Mouse (Mus musculus): Measurements from ENCODE around the gene Ifih1. TPM values are rescaled to one million over a fixed set of nuclear protein-coding genes. Genes with fewer than 3 reads are reported as not detected.

Gene Ifih1
- polyA plus RNA-seq (2012; ENCODE audit: insufficient read depth, insufficient read length, missing spikeins): 4.4 and 6.1 TPM in 2 replicates

DNA sequence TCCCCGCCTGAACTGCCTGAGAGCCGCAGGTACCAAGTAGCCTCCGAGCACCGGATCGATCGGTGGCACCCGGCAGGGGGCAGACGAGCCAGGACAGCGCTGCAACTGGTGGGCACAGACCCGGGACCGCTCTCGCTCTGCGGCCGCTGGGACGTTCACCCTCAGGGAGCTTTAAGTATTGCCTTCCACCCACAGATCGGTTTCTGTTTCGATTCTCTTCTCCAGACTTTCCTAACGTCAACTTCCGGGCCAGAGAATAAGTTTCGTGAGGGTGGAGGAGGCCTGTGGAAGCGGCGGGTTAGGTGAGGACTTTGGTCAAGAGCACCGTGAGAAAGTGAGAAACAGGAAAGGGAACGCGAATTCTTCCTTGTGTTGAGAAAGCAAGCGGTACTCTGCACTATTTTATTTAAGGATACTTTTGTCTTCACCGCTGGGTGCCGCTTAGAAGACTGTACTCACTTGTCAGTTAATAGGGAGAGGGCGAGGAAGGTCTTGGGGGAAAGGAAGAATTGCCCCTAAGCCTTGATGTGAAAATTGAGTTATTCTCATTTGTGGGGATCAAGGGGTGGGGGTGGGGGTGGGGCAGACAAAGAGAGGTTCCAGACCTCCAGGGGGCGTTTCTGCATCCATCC, at the start of gene Ifih1:
Gene Ifih1 (minus strand): TSS at position 242 of the 632 bp plus-strand sequence.
- H3K27ac ChIP-seq (replicated peaks; ENCODE audit: low read depth, low read length): peak within 1 kb of the TSS; percentile 80
- peak within 1 kb of the TSS; percentile 84 for H3K4me3 ChIP-seq (ENCODE audit: insufficient read depth, low read depth, low read length)
- H3K4me1 ChIP-seq (ENCODE audit: control insufficient read depth, insufficient read depth, insufficient read length, low read length): peaks cover 10% of the 10 kb centered on the region

DNA sequence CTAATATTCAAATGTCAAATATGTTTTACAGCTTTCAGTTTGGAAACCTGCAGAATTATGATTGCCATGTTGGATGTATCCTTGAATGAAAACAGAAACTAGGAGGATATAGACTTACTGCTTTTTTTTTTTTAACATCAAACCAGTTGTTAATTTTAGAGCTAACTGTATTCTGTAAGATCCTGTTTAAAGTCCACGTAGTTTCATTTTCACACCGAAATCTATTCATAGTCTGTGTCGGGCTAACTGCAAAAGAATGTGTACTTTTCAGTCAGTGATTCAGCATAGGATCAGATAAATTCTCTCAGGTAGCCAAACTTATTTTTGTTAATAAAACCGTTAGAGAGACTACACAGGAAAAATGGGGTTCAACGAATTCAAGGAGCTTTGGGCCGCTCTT, 39.9 kb upstream of the Ifih1 start:
- H3K4me3 ChIP-seq (ENCODE audit: insufficient read depth, low read depth, low read length): no peak overlapping the region
- H3K27ac ChIP-seq (replicated peaks; ENCODE audit: low read depth, low read length): no peak overlapping the region
- no peaks in the 10 kb centered on the region for H3K4me1 ChIP-seq (ENCODE audit: control insufficient read depth, insufficient read depth, insufficient read length, low read length)

DNA sequence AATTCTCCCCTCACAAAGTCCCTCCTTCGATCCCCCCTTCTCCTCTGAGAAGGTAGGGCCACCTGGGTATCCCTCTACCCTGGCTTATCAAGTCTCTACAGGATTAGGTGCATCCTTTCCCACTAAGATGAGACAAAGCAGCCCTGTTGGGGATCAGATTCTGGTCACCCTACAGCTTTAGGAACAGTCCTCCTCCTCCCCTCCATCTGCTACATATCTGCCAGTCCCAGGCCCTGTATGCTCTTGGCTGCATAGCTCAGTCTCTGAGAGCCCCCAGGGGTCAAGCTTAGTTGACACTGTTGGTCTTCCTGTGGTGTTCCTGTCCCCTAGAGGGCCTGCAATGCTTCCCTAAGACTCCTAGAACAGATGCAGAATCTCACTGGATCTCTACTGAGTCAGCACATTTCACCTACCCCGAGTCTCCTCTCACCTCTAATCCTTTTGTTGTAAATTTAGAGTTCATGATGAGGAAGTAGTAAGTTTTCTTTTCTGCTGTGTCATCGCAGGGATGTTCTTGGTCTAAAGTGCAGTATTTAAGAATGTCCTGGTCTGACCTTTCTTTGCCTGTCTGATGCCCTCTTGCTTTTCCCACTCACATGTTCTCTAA, 39.0 kb upstream of the Ifih1 start:
- no peaks in the 10 kb centered on the region for H3K4me1 ChIP-seq (ENCODE audit: control insufficient read depth, insufficient read depth, insufficient read length, low read length)
- no peak overlapping the region for H3K27ac ChIP-seq (replicated peaks; ENCODE audit: low read depth, low read length)
- no peak overlapping the region for H3K4me3 ChIP-seq (ENCODE audit: insufficient read depth, low read depth, low read length)

DNA sequence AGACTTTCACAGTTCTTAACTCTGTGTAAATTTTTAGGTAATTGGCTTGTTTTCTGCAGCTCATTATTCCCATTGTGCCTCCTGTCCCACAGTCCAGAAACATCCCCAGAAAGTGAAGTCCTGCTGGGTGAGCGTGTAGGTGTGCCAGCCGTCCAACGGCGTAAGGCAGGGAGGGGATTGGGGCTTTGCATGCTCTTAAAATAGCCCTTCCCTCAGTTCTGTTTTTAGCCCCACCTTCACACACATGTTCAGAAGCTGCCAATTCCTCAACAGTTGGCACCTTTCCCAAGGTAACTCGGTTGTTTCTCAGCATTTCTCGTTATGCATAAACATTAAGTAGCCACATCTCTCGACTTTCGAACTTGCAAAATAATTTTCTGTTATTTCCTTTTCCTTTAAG, 35.6 kb upstream of the Ifih1 start:
- no peak overlapping the region for H3K27ac ChIP-seq (replicated peaks; ENCODE audit: low read depth, low read length)
- H3K4me3 ChIP-seq (ENCODE audit: insufficient read depth, low read depth, low read length): no peak overlapping the region
- no peaks in the 10 kb centered on the region for H3K4me1 ChIP-seq (ENCODE audit: control insufficient read depth, insufficient read depth, insufficient read length, low read length)

DNA sequence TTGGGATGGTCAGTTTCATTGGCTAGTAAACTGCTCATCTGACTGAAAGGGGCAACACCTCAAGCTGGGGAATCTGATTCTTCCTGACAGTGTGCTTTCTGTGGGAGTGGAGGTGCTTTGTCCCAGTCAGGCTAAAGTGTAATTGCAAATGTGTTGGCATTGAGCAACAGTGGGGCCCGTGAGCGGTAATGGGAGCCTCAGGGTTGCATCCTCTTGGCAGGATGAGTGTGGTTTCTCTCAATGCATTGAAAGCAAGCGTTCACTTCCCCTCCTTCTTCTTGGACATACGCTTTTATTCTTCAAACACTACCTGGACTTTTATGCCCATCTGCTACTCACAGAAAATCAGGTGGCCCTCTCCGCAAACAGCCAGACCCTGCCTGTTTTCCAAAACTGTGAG, 26.7 kb upstream of the Ifih1 start:
- Histone ChIP-seq H3K27ac (replicated peaks; ENCODE audit: low read depth, low read length) (no peak overlapping the region), H3K4me3 (ENCODE audit: insufficient read depth, low read depth, low read length) (no peak overlapping the region), H3K4me1 (ENCODE audit: control insufficient read depth, insufficient read depth, insufficient read length, low read length) (no peaks in the 10 kb centered on the region)

DNA sequence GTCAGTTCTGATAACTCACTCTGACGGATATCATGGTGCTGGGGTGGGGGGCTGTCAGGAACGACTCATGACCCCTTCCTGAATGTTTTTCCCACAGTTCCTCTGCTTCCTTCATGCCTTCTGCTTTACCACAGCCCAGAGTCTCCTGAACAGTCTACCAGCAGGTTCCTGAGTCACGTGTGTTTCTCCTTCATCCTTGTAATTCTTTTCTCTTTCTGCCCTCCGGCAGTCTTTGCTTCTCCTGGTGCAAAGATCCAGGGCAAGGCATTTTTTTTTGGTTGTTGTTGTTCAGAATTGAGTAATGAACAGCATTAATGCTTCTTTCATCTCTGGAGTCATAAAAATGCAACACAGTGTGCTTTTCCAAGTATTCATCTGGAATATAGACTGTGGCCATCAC, 24.7 kb upstream of the Ifih1 start:
- Histone ChIP-seq H3K27ac (replicated peaks; ENCODE audit: low read depth, low read length) (no peak overlapping the region), H3K4me1 (ENCODE audit: control insufficient read depth, insufficient read depth, insufficient read length, low read length) (no peaks in the 10 kb centered on the region), H3K4me3 (ENCODE audit: insufficient read depth, low read depth, low read length) (no peak overlapping the region)

DNA sequence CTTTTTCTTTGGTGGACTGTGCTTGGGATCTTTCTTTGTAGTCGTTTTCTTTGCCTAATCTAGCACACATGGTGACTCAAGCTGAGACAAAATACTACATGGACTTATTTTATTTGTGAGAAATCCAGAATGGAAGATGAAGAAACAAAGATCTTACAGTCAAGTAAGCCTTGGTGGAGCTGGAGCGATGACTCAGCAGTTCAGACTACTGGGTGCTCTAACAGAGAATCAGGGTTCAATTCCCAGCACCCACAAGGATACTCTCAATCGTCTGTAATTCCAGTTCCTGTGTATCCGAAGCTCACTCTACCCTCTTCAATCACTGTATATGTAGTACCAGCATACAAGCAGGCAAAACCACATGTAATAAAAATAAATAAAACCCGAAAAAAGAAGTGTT, 24.2 kb upstream of the Ifih1 start:
- no peak overlapping the region for H3K27ac ChIP-seq (replicated peaks; ENCODE audit: low read depth, low read length)
- no peaks in the 10 kb centered on the region for H3K4me1 ChIP-seq (ENCODE audit: control insufficient read depth, insufficient read depth, insufficient read length, low read length)
- no peak overlapping the region for H3K4me3 ChIP-seq (ENCODE audit: insufficient read depth, low read depth, low read length)

DNA sequence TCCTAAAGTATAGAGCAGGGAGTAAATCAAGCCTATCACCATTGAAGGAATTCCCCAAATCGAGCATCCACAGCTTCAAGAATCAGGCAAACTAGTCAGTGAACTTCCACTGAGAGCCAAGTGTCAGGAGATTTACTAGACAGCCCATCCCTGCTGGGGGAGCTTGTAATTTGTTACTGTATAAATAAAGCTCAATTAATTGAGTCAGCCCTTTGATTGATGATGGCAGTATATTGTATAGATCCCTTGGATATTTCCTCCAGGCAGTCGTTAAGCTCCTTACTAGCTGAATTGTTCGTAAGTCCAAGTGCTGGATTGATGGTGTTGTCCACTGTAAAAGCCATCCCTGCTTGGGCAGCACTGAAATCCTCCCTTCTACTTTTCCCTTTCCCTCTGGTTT, 23.8 kb upstream of the Ifih1 start:
- Histone ChIP-seq H3K4me3 (ENCODE audit: insufficient read depth, low read depth, low read length) (no peak overlapping the region), H3K4me1 (ENCODE audit: control insufficient read depth, insufficient read depth, insufficient read length, low read length) (no peaks in the 10 kb centered on the region), H3K27ac (replicated peaks; ENCODE audit: low read depth, low read length) (no peak overlapping the region)

DNA sequence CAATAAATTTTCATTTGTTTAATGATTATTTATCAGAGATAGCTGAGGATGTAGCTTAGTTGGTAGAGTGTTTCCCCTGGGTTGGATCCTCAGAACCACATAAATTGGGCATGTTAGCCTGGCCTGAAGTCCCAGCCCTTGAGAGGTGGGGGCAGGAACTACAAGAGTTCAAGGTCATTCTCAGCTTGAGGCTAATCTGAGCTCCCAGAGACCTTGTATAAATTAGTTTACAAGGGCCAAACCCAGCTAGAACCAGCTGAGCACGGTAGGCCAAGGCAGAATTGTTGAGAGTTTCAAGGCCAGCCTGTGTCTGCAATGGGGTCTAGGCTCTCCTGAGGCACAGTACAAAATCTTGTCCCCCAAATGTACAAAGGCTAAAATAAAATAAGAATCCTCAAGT, 19.5 kb upstream of the Ifih1 start:
- Histone ChIP-seq H3K4me1 (ENCODE audit: control insufficient read depth, insufficient read depth, insufficient read length, low read length) (no peaks in the 10 kb centered on the region), H3K4me3 (ENCODE audit: insufficient read depth, low read depth, low read length) (no peak overlapping the region), H3K27ac (replicated peaks; ENCODE audit: low read depth, low read length) (no peak overlapping the region)

DNA sequence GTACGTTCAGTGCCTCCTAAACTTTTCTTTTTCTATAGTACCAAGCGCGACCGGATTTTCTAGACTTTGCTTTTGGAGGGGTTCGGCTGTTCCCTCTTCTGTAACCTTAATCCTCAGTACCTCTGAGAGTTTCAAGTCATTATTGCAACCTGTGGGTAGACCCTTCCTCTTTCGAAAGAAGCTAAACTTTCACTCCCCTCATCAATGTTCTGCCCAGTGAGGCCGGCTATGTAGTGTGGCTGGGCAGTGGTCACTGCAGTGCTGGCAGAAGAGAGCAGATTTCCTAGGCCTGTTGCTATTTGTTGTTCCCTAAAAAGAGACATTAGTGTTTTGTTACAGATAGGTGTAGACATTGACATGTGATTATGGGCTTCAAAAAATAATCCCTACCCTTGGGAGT, 18.8 kb upstream of the Ifih1 start:
- Histone ChIP-seq H3K27ac (replicated peaks; ENCODE audit: low read depth, low read length) (no peak overlapping the region), H3K4me1 (ENCODE audit: control insufficient read depth, insufficient read depth, insufficient read length, low read length) (no peaks in the 10 kb centered on the region), H3K4me3 (ENCODE audit: insufficient read depth, low read depth, low read length) (no peak overlapping the region)

DNA sequence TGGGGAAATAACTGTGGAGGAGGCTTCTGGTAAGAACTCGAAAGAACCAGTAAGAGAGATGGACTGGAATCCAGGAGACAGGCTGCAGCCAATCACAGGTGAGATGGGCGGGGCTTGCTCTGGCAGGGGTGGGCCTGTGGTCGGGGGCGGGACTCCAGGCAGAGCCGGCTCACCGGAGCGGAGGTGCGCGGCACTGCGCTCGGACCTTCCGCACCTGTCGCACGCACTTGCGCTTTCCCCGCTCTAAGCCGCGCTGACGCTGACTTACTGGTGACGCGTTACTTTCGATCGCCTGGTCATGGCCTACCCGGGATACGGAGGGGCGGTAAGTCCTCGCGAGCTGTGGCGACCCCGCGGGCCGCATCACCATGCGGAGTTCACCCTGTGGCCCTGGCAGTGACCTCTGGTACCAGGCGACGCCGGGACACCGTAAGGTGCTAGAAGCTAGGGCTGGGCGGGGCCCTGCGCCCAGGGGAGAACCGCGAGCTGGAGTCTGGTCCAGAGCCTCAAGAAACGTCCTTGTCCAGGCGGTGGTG, 18.1 kb upstream of the Ifih1 start, which contains the start of gene Gca:
Gene Gca (plus strand): TSS at position 151 of the 536 bp plus-strand sequence.
- H3K4me1 ChIP-seq (ENCODE audit: control insufficient read depth, insufficient read depth, insufficient read length, low read length): no peaks in the 10 kb centered on the region
- H3K27ac ChIP-seq (replicated peaks; ENCODE audit: low read depth, low read length): no peak within 1 kb of the TSS
- peak within 1 kb of the TSS; percentile 64 for H3K4me3 ChIP-seq (ENCODE audit: insufficient read depth, low read depth, low read length)

DNA sequence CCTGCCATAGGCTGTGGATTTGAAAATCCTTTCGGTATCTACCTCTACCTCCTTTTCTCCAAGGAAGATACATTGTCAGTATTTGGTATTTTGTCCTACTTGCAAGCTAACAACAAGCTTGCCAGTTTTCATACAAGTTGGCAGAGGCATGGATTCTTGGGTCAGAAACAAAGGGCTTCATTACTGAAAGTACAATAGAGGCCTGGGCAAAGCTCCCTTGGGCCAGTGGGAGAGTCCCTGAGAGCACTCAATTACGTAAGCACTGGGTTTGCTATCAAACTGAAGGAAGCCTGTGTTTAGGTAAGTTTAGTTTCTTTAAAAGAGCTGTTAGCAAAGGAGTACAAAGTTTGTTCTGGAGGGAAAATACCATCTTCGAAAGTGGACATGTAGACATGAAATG, 16.5 kb upstream of the Ifih1 start:
- Histone ChIP-seq H3K4me1 (ENCODE audit: control insufficient read depth, insufficient read depth, insufficient read length, low read length) (no peaks in the 10 kb centered on the region), H3K4me3 (ENCODE audit: insufficient read depth, low read depth, low read length) (no peak overlapping the region), H3K27ac (replicated peaks; ENCODE audit: low read depth, low read length) (no peak overlapping the region)

DNA sequence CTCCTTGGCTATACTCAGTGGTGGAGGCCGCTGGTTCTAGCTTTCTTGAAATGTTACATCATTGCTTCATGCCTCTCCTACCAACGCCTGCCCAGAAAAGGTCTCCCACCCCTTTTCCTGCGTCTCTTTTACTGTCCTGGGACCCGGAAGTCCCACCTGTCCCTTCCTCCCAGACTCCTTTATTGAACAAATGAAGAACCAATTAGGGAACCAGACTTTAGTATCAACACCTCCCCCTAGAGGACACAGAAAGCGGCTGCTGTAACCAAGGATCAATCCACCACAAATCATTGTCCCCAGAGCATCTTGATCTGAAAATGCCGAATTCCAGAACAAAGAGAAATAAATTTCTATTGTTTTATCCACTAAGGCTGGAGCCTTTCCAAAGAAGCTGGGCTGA, 14.5 kb upstream of the Ifih1 start:
- Histone ChIP-seq H3K4me3 (ENCODE audit: insufficient read depth, low read depth, low read length) (no peak overlapping the region), H3K27ac (replicated peaks; ENCODE audit: low read depth, low read length) (no peak overlapping the region), H3K4me1 (ENCODE audit: control insufficient read depth, insufficient read depth, insufficient read length, low read length) (no peaks in the 10 kb centered on the region)

DNA sequence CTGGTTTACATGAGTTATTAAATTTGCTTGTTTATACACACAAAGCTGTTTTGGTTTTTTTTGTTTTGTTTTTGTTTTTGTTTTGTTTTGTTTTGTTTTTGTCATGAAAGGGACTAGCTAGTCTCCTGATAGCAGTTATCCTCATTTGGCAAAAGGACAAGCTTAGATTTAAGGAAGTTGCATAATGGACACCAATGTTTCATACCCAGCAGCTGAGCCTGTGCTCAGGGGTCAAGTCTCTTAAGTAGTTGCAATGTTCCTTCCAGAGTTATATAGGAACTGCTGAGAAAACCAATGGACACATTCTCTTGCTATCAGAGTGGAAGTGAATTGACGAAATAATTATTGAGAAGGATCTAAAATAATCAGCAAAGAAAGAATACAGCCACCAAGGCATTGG, 10.0 kb upstream of the Ifih1 start:
- H3K27ac ChIP-seq (replicated peaks; ENCODE audit: low read depth, low read length): no peak overlapping the region
- no peaks in the 10 kb centered on the region for H3K4me1 ChIP-seq (ENCODE audit: control insufficient read depth, insufficient read depth, insufficient read length, low read length)
- no peak overlapping the region for H3K4me3 ChIP-seq (ENCODE audit: insufficient read depth, low read depth, low read length)

DNA sequence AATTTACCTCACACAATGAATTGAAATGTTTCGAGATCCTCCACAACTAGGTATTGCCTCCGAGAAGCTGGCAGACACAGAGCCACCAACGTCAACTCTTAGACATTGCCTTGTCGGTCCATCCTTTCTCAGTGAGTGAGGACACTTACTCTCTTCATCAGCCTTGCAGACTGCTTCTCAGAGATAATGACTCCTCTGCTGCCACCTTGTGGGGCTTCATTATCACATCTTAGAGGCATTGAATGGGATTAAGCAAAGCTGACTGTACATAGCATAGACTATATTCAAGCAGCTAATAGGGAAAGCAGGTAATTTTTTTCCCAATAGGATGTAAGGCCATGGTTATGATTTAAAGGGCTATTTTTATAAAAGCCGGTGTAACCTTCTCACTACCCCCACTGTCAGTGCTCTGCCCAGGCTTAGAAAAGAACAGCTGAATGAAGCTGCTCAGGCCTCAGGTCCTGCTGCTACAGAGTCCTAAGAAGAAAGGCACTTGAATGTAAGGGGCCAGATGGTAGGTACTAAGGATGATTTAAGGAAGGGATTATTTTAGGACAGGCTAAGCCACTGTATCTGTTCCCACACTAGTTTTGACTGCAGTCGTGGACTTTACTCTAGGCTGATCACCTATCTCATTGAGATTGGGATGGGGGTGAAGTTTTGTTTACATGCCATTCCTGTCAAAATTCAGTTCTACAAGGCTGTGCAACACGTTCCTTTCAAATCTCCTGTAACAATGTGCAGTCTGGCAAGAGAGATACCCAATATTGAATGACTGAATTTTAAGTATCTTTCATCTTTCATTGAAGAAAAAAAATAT, 8.7 kb upstream of the Ifih1 start:
- no peak overlapping the region for H3K27ac ChIP-seq (replicated peaks; ENCODE audit: low read depth, low read length)
- no peak overlapping the region for H3K4me3 ChIP-seq (ENCODE audit: insufficient read depth, low read depth, low read length)

More for the DNA sequence above, 8.7 kb upstream of the Ifih1 start:
- no peaks in the 10 kb centered on the region for H3K4me1 ChIP-seq (ENCODE audit: control insufficient read depth, insufficient read depth, insufficient read length, low read length)
